Mouse (Mus musculus) layer of hippocampus, postnatal 36 days (tissue): ENCODE results near the gene Rnf11. TPM values are rescaled to one million over a fixed set of nuclear protein-coding genes. Genes with fewer than 3 reads are reported as not detected.
"Not testable (repeated sequence)": the region's sequence is repeated elsewhere in the genome, so short reads cannot be mapped to it uniquely, and the experiment has no call there.

Experiments
- DNase-seq, 2 experiments: peaks; one replicate each; pipeline ENCODE4 v3.0.0; 2022
- total RNA-seq, 2 experiments: library from RNA; stranded (reverse); gene quantifications; 2 replicates each; pipeline ENCODE4 v1.2.3; 2021

The Rnf11 gene
- total RNA-seq, 2 experiments from 2014 or later: 181 to 188 TPM

DNA sequence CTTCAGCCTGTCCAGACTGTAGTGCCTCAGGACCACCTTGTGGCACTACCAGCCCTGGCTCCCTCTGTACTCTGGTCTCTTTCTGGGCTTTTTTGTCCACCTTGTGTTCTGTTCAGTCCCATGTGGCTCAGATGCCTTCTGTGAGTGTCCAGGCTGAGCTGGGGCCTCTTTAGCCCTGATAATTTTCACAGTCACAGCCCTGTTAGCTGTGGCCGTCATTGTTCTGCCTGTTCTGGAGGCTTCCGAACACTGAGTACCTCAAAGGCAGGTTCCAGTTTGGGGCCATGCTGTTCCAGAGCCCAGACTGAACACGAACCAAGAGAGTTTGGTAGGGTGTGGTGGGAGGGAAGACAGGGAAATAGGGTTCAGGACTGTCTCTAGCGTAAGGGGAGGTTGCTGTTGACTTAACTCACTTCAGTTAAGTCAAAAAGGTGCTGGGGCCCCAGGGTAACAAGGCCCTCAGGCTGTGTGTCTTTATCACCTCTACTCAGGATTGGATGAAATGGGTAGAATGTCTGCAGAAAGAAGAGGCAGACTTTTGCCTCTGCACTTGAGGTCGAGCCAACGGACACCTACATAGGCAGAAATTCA lies 73.1 kb downstream of the Rnf11 start:
- DNase-seq: no peak

DNA sequence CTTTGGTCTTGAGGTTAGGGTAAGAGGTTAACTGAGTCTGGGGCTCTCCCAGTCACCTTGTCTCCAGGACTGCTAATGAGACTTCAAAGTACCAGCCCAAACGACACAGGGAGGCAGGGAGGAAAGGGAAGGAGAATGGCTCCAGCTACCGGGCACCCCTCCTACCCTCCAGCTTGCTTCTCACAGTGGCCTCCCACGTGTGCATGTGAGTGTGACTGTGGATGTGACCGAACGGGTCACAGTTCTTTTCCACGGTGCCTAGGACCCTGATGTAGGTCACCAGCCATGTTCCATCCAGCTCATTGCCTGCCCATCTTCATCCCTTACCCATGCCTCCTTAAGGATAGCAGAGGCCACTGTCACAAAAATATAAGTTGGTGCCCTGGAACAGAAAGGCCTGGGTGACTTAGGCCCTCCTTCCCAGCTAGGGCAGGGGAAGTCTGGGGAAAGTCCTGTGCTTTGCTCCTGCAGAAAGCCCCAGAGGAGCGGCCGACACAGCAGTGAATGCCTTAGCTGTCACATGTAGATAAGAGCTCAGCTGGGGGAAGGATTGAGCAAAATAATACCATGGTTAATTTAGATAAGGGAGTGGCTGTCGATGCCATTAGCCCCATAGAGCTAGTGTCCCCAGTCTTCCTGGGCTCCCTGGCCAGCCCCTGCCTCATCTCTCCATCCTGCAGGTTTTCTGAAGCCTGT lies 73.7 kb downstream of the Rnf11 start:
- no peak for DNase-seq

DNA sequence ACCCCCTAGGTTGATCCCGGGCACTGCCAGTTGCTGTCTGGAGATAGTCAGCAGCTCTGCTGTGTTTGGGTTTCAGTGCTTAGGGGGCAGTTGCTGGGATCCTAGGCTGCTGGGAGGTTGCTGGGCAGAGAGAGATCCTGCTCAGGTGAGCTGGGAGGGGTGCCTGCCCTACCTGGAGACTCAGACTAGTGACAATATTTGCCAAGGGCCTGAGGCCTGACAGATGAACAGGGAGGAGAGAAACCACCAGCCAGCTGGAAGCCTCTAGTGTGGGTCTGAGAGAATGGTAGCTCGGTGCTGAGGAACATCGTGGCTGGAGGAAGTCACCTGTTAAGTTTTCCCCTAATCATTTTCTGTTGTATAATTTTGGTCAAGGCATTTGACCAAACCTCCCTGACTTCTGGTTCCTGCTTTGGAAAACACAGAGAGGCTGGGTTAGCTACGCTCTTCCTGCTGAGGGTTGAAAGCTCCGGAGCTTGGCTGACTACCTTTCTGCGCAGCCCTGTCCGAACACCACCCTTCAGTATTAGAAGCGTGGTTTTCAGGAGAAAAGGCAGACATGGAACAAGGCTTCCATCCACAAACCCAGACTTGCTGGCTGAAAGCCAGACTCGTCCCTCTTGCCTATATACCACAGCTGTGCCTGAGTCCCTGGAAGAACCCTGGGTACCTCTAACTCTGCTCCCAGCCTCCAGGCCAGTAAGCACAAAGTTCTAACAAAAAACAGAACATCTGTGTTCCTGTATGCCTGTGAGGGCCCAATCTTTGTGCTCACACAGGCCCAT lies 76.6 kb downstream of the Rnf11 start:
- no peak for DNase-seq

DNA sequence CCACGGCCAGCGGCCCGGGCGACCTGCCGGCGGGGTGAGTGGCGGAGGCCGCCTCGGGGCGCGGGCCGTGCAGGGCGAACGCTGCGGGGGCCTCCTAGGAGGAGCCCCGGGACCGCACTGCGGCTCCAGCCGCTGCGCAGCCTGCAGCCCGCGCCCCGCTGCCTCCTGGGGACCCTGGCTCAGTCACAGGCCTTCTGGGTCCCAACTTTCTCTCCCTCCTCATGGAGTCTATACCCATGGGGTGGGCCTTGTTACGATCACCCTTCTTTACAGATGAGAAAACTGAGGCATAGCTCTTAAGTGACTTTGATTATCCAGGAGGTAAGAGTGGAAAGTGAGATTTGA lies 77.4 kb downstream of the Rnf11 start:
- no peak for DNase-seq

DNA sequence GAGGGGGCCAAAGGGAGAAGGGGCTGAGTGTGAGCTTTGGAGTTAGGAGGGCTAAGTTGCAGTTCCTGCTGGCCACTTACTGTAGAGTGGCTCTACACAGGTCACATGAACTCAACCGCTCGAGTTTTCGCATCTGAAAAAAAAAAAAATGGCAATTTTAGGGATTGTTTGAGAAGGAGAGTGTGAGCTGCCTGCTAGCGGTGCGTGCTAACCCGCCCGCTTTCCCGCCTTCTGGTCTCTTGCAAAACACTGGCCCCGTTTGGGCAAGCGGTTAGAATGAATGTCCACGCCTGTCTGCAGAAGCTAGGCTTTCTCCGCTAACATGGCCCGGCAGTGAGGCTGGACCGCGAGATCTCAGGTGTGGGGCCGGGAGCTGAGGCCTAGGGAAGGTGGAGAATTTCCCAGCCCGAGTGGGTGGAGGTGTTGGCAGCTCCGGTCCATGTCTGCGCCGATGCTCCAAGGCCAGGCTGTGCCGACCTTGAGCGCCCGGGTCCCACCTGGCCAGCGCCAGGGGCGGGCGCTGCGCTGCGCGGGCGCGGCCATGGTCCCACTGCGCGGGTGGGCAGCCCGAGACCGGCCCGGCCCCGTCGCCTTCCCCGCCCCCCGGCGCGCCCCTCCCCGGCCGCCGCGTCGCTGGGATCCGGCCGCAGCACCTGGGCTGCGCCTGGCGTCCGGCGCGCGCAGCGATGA lies 77.9 kb downstream of the Rnf11 start, which contains the start of gene Ttc39a:
Gene Ttc39a, plus strand, starts transcription at position 138 of the 690 bp plus-strand sequence.
- no peak for DNase-seq

DNA sequence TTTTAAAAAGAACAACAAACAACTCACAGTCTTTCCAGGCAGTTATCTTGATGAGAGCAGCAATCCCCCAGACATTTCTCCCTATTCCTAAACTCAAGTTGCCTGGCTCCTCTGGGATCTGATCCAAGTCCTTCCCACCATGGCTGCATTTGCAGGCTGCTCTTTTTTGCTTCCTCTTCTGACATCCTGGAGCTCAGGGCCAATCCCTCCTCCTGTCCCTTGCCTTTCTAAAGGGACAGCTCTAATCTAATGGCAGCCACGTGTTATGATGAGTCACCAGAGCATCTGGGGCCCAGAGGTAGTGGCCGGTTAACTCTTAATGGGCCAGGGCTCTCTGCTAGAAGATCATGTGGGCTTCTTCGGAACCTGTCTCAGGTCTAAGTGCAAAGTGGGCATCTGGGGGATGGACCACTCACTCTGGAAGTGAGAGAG lies 78.5 kb downstream of the Rnf11 start:
- DNase-seq: peak in 1 of 2 experiments; percentile 34

DNA sequence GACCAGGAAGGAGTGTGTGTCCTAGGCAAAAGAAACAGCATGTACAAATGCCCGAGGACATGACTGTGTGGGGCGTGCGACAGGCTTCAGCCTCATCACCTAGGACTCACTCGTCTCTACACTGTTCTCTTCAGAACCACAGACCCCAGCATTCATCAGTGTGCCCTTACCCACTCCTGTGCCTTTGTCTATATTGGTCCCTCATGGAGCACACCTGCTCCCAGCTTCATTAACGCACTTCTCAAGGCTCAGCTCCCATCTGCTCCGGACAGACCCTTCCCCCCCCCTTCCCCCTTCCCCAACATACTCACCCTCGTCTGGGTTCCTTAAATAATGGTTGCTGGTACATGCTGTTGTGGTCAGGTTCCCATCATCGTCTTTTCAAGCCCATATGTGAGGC lies 79.1 kb downstream of the Rnf11 start:
- DNase-seq: no peak

DNA sequence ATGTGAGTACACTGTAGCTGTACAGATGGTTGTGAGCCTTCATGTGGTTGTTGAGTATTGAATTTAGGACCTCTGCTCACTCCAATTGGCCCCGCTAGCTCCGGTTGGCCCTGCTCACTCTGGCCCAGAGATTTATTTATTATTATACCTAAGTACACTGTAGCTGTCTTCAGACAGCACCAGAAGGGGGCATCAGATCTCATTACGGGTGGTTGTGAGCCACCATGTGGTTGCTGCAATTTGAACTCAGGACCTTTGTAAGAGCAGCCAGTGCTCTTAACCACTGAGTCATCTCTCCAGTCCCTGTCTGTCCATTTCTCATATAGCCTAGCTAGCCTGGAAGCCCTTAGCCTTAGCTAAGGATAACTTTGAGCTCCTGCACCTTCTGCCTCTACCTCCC lies 79.6 kb downstream of the Rnf11 start:
- DNase-seq: not testable (repeated sequence)

DNA sequence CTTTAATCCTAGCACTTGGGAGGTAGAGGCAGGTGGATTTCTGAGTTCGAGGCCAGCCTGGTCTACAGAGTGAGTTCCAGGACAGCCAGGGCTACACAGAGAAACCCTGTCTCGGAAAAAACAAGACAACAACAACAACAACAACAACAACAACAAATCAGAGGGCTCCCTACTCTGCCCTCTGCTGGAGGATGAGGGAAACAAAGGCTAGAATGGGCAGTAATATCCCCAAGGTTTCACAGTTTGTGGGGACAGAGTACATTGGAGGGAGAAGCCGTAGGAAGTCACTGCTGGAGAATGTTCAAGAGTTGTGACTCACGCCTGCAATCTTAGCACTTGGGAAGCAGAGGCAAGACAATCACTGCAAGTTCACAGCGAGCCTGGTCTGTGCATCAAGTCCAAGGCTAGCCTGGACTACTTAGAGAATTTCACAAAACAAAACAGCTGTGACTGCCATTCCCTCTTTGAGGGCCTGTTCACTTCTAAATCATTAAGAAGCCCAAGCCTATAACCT lies 83.3 kb downstream of the Rnf11 start:
- DNase-seq: no peak

Other genes starting within 250 kb of the Rnf11 start
- gene Eps15, start 204.5 kb downstream of the Rnf11 start, total RNA-seq: 100 to 1,000 TPM; 236 to 254 TPM
- gene Ttc39a, start 78.1 kb downstream of the Rnf11 start, total RNA-seq: 1 to 10 TPM; 1.2 to 1.9 TPM
- gene 4930522H14Rik, start 46.6 kb upstream of the Rnf11 start, total RNA-seq: not detected
- gene Cdkn2c, start 182.5 kb upstream of the Rnf11 start, total RNA-seq: 1 to 10 TPM; 3.6 to 4.1 TPM
- gene Faf1, start 191.9 kb upstream of the Rnf11 start, total RNA-seq: 10 to 100 TPM; 23.6 to 26.0 TPM